Mouse (Mus musculus) heart, adult 2 months (tissue): ENCODE measurements around the gene Adgrv1.

Experiments
- CTCF ChIP-seq: fragments of 200-600 bp; IDR thresholded peaks from 2 replicates; pipeline ENCODE4 v1.8.1; 2022; ENCODE audit warnings: antibody characterized with exemption, mild to moderate bottlenecking, moderate library complexity
- POLR2A ChIP-seq: fragments of 200-500 bp; IDR thresholded peaks from 2 replicates; pipeline ENCODE4 v1.6.1; 2011; ENCODE audit warnings: mild to moderate bottlenecking, low read depth, low read length, control low read depth; ENCODE audit not compliant: insufficient read depth

GRCm38 (mm10) chr13:81578692-81579091, 54.3 kb downstream of the Adgrv1 start:
- TF ChIP-seq POLR2A (no peak), CTCF (no peak)
